Mouse (Mus musculus) cerebellum, adult 11-12 months (tissue): ENCODE measurements at regions not wholly inside any gene's neighbourhood (a gene's known extent, or its start where the extent isn't known, plus 50 kb on each side); places are given as distances from the start of the nearest gene placed in this dataset.

Experiments used
- DNase-seq: peaks from one replicate; pipeline ENCODE4 v3.0.0; 2022

- no peak for DNase-seq
Measured at GRCm38 (mm10) chr14:120669665-120670064, 191.4 kb downstream of the Rap2a start.

GRCm38 (mm10) chr14:120675752-120676151 lies 197.5 kb downstream of the Rap2a start:
- no peak for DNase-seq

- DNase-seq: no peak
Measured at GRCm38 (mm10) chr14:120678533-120678932, 200.3 kb downstream of the Rap2a start.

GRCm38 (mm10) chr14:120679072-120679471 lies 200.8 kb downstream of the Rap2a start:
- no peak for DNase-seq

GRCm38 (mm10) chr14:120680272-120680671 lies 202.0 kb downstream of the Rap2a start:
- no peak for DNase-seq

GRCm38 (mm10) chr14:120685263-120685662 lies 207.0 kb downstream of the Rap2a start:
- DNase-seq: no peak

- no peak for DNase-seq
Measured at GRCm38 (mm10) chr14:120685877-120686276, 207.6 kb downstream of the Rap2a start.

- no peak for DNase-seq
Measured at GRCm38 (mm10) chr14:120686751-120687150, 208.5 kb downstream of the Rap2a start.

GRCm38 (mm10) chr14:120699378-120699777 lies 211.6 kb upstream of the Ipo5 start:
- no peak for DNase-seq

- DNase-seq: no peak
Measured at GRCm38 (mm10) chr14:120705301-120705801, 205.7 kb upstream of the Ipo5 start.

GRCm38 (mm10) chr14:120710782-120711181 lies 200.2 kb upstream of the Ipo5 start:
- no peak for DNase-seq

GRCm38 (mm10) chr14:120720464-120721445 lies 190.3 kb upstream of the Ipo5 start:
- no peak for DNase-seq

- DNase-seq: no peak
Measured at GRCm38 (mm10) chr14:120721593-120722461, 189.2 kb upstream of the Ipo5 start.

GRCm38 (mm10) chr14:120722546-120723112 lies 188.4 kb upstream of the Ipo5 start:
- DNase-seq: no peak

GRCm38 (mm10) chr14:120728107-120728506 lies 182.9 kb upstream of the Ipo5 start:
- no peak for DNase-seq

GRCm38 (mm10) chr14:120730226-120730625 lies 180.8 kb upstream of the Ipo5 start:
- DNase-seq: no peak

GRCm38 (mm10) chr14:120731679-120732281 lies 179.2 kb upstream of the Ipo5 start:
- no peak for DNase-seq

- no peak for DNase-seq
Measured at GRCm38 (mm10) chr14:120732400-120733138, 178.5 kb upstream of the Ipo5 start.

GRCm38 (mm10) chr14:120741492-120742054 lies 169.5 kb upstream of the Ipo5 start:
- no peak for DNase-seq

GRCm38 (mm10) chr14:120754011-120754410 lies 157.0 kb upstream of the Ipo5 start:
- no peak for DNase-seq

- DNase-seq: no peak
Measured at GRCm38 (mm10) chr14:120755389-120755788, 155.6 kb upstream of the Ipo5 start.
